Mouse (Mus musculus) left cerebral cortex, adult 18-20 months (tissue): ENCODE data around the gene Mip. TPM values are rescaled to one million over a fixed set of nuclear protein-coding genes. Genes with fewer than 3 reads are reported as not detected.
"Not testable (repeated sequence)": the region's sequence is repeated elsewhere in the genome, so short reads cannot be mapped to it uniquely, and the experiment has no call there.

Experiments
- DNase-seq, 2 experiments: peaks; one replicate each; pipeline ENCODE4 v3.0.0; 2021 to 2022; ENCODE audit warnings: low spot score in 2 of 2, mixed read lengths in 1 of 2
- total RNA-seq, 2 experiments: library from RNA; stranded (reverse); gene quantifications; 2 replicates each; pipeline ENCODE4 v1.2.3; 2021

Gene Mip
- total RNA-seq, 2 experiments from 2014 or later = not detected

DNA sequence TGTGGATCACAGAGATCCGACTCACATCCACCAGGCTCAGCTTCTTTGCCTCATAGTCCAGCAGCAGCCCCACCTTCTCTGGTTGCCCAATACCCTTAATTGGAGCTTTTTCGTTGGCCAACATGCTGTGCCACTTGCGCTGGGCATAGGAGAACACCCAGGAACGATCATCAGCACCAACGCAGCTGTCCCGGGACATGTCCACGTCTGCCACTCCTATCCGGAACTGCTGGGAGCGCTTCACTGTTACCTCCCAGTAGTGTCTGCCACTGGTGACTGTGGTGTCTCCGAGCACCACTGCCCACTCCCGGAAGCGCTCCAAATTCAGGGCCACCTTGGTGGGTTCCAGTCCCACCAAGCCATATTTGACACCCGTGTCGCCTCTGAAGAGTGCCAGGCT, 14.7 kb upstream of the Mip start:
- peak; percentile 10 to 17 for DNase-seq

DNA sequence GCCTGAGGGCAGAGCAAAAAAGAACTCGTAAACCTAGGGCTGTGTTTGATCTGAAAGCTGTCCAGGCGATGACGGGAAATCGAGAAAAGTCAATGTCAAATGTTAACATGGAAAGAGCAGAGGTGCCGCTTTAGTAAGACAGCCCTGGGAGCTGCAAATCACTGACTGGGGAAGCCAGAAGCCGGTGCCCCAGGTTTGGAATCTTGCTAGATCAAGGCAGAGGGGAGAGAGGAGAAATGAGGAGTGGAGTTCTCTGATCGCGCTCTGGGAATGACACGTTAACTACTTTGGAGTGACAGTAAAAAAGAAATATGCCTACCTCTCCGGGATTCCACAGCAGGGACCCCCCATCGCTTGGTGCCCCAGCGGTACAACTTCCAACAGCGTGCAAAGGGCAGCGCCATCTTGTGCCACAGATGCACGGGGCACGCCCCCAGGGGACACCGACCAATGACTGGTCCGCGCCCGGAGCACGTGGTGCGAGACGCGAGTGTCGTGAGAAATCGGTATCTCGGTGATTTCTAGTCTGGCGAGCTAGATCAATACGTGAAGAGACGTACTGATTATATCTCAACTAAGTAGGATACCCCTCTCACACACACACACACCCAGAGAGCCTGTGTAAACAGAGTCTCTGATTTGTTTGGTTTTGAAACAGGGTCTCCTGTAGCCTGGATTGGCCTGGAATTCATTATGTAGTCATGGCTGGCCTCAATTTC, 14.1 kb upstream of the Mip start, which contains the start of gene Spryd4:
Gene Spryd4, minus strand, starts transcription at position 418 of the 719 bp plus-strand sequence.
- peak; percentile 89 to 92 for DNase-seq

DNA sequence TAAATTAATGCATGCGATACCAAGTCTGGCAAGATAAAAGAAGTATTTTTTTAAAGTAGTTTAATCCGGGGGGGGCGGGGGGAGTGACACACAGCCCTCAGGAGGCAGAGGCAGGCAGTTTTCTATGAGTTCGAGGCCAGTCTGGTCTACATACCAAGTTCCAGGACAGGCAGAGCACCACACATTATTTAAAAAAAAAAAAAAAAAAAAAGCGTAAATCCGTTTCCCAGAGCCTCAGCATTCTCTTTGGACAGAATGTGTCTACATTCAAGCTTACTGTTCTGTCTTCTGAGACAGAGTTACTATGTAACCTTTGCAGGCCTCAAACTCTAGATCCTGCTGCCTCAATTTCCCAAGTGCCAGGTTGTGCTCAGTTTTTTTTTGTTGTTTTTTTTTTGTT, 13.5 kb upstream of the Mip start:
- no peak for DNase-seq

DNA sequence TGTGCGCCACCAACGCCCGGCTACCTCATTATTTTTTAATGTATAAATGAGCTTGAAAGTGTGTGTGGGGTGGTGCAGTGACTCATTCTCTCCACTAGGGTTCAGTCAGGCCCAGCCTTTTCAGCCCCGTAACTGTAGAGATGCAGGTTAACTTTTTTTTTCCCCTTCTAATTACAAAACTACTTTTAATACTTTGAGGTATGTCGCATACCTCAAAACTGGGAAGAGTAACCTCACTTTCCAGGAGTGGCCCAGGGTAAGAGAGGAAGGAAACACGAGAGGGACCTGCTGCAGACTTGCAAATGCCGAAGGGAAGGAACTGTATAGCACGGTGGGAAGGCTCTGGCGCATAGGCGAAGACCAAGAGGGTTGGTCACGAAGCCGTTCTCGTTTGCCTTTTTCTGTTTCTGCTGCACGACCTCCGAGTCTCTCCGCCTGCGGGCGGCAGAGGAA, 12.7 kb upstream of the Mip start:
- DNase-seq = peak; percentile 49 to 53

DNA sequence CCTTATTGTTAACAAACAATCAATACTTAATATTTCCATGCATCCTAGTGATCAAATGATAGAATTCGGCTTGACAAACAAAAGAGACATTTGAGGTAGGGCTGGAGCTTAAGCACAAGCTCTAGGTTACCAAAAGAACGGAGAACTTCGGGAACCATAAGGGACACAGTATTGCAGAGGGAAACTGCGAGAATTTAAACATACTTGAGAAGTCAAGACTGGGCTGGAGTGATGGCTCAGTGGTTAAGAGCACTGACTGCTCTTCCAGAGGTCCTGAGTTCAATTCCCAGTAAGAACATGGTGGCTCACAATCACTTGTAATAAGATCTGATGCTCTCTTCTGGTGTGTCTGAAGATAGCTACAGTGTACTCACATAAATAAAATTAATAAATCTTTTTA, 11.5 kb upstream of the Mip start:
- not testable (repeated sequence) for DNase-seq

DNA sequence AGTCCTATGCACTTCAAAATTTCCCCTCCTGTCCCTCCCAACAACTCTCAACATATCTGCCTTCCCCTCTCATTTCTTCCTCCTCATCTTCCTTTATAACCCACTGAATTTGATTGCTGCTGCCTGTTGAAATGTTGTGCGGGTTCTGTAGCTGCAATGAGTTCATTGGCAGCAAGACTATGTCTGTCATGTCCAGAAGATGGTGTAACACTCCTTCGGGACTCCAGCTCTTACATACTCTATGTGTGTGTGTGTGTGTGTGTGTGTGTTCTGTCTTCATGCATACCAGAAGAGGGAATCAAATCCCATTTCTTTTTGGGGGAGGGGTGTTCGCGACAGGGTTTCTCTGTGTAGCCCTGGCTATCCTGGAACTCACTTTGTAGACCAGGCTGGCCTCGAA, 10.7 kb upstream of the Mip start:
- no peak for DNase-seq

DNA sequence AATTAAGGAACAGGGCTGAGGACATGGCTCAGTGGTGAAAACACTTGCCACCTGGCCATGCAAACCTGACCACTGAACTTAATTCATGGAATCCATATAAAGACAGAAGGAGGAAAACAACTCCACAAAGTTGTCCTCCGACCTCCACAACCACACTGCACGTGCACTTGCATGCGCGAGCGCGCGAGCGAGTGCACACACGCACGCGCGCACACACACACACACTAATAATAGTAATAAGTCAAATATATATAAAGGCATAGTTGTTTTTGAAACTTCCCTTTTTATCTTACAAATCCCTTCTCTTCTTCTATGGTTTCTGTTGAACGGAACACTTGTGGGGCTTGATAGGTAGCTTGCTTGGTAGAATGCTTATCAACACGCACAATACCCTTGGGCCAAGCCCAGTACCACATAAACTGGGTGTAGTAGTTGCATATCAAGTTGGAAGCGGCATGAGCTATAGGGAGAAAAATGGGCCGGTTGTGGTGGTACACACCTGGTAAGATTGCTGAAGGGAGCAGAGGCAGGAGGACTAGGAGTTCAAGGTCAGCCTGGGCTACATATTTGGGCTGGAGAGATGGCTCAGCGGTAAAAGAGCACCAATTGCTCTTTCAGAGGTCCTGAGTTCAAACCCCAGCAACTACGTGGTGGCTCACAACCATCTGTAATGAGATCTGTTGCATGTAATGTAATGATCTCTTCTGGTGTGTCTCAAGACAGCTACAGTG, 7.1 kb upstream of the Mip start:
- DNase-seq = no peak

DNA sequence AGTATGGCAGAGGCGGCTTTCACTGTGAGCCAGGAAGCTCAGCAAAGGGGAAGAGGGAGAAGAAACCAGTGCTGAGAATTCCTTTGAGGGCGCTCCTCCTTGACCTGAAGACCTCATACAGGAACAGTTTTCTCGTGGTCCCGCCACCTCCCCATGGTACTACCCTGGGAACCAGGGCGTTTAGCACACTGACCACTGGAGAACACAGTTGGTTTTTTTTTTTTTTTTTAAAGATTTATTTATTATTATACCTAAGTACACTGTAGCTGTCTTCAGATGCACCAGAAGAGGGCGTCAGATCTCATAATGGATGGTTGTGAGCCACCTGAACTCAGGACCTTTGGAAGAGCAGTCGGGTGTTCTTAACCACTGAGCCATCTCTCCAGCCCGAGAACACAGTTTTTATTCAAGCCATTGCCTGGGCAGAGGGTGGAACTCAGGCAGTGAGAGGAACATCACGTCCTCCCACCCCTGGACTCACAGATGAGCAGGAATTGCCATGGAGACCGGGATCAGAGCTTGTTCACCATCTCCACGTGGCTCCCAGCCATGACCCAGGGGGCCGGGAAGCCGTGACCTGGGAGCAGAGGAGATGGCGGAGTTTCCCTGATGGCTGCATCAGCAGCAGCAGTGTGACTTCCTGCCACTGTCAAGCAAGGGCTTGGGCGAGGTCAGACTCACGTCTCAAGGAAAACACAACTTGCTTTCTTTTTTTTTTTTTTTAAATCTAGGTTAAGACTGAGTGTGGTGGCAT, 3.9 kb upstream of the Mip start:
- no peak for DNase-seq

DNA sequence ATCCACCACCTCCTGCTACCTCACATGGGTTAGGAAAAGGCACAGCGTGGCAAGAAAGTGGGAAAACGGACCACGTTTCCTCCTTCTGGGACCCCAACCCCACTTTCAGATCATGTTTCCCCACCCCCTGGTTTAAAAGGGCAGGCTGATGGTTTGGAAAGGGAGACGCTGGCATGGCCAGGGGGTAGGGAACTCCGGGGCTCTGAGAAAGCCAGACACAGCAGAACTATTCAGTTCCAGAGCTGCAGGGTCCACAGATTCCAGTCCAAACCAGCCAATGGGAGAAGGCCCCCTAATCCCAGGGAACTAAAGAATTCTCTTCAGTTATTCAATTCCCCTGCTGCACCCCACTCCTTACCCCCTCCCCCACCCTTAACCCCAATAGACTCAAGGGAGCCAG, 574 bp upstream of the Mip start:
- DNase-seq = no peak

DNA sequence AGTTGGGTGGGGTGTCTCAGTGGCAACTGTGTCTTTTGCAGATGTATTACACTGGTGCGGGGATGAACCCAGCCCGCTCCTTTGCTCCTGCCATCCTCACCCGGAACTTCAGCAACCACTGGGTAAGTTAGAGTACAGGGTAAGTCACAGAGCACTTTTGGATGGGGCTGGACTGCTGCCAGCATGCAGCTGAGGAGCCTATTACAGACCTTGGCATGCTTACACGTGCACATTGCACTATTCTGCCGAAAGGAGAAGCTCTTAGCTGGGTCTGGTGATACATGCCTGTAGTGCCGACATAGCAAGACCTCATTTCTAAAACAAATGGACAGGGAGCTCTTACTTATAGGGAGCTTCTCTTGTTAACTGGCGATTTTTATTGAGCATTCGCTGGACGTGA, 2.0 kb downstream of the Mip start:
- no peak for DNase-seq

DNA sequence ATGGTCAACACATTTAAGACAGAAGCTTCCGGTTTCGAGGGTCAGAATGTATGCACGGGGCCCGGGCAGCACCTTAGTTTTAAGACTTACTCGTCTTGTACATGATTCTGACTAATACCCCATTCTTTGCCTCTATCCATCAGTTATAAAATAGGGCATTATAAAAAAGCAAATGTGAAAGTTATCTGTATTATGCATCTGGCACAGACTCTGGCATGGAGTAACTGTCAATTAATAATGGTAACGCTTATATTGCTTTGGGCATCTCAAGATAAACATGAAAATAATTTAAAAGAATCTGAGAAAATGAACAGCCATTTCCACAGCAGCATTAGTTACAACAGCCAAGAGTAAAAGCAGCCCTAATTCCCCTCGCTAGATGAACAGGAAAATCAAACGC, 2.4 kb downstream of the Mip start:
- DNase-seq = no peak

DNA sequence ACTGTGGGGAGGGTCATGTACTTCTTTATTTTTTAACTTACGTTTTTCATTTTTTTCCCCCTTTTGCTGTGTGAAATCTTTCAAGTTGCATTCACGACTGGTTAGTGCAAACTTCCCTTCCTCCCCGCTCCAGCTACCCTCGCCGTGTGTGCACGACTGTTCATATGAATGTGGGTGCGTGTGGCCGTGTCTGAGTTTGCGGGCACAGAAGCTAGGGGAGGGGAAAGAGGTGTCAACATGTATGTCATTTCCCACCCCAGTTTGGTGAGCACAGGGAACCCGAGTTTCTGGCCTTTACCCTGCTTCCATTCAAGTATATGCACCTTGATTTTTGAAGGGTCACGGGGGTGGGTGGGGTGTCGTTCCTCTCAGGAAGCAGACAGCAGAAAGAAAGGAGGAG, 4.9 kb downstream of the Mip start:
- DNase-seq = no peak

DNA sequence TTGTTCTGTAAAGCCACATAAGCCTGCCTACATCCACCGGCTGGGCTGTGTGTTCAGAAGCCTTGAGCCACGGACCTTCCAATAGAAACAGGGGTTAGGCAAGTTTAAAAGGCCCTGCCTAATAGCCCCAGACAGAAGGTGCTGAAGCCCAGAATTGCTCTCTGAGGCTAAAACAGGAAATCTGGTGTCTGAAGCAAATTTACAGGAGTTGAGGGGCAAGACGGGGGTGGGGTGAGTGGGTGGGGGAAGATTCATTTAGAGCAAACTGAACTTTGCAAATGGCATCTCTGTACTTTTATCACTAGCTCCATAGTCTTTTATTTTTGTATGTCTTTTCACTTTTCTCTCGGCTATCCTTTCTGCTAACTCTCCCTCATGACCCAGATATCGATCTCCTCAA, 5.5 kb downstream of the Mip start:
- no peak for DNase-seq

DNA sequence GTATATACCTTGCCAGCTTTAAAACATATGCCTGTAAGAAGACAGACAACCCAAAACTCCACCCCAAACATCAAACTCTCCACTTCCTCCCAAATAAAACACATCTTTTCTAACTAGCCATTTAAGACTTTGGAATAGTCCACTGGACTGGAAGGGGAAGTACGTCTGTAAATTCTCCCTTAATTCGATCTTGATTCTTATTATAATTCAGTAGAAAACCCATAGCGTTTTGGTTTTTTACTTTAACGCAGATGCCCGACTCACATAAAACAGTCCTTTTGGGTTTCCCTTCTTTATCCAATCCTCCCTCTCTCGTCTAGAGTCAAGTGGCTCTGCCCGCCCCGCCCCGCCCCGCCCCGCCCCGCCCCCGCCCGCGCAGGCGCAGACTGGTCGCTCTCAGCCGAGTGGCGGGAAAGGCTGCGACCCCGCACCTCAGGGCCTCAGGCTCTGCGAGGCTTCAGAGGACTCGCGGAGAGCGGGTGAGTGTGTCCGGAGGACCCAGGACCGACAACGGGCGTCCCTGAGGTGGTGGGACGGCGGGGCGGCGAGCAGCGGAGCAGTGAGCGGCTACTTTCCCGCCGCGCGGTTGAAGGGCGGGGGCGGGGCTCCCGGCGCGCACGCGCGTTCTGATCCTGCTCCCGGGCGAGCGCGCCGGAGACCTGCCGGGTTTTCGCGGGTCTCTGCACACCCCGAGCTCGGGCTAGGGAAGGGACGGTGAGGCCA, 6.2 kb downstream of the Mip start, which contains the start of gene Timeless:
Gene Timeless, plus strand, starts transcription at position 369 of the 723 bp plus-strand sequence.
- peak; percentile 77 to 87 for DNase-seq

DNA sequence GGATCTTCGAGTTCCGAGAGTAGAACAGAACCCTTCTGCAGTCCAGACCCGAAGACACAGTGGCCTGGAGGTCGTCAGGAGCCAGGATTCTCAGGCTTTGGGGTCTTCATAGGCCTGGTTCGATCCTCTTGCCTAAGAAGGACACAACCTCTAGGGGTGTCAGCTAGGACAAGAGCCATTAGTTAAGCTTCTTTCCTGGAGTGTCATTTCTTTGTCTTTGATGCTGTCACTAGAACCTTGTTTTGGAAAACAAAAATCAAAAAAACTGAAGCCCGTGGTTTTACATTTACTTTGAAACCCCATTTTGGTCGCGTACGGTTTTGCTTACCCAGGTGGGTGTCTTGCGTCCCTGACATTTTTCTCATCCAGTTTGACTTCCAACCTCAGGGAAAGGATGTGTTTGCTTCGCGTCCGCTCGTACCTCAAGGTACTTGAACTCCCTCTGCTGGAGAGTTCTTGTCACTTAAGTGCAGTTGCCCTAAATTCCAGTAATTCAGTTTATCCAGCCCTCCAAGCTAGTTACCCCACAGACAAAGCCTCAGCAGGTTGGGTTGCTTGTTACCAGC, 6.9 kb downstream of the Mip start:
- peak; percentile 56 to 57 for DNase-seq

DNA sequence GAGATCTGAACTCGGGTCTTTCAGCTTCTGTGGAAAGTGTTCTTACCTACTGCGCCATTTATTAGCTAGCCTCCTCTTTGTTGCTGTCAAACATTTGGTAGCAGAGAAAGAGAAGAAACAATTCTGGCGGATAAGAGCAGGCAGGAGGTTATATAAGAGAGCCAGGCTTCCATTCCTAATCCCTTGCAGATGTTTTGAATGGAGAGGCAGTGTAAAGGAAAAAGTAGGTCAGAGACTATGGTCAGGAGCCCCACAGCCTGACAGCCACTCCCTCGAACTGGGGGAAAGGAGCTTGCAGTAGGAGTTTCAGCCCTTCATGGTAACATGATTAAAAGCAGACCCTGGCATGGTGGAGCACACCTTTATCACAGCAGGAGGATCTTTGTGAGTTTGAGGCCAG, 10.7 kb downstream of the Mip start:
- no peak for DNase-seq

DNA sequence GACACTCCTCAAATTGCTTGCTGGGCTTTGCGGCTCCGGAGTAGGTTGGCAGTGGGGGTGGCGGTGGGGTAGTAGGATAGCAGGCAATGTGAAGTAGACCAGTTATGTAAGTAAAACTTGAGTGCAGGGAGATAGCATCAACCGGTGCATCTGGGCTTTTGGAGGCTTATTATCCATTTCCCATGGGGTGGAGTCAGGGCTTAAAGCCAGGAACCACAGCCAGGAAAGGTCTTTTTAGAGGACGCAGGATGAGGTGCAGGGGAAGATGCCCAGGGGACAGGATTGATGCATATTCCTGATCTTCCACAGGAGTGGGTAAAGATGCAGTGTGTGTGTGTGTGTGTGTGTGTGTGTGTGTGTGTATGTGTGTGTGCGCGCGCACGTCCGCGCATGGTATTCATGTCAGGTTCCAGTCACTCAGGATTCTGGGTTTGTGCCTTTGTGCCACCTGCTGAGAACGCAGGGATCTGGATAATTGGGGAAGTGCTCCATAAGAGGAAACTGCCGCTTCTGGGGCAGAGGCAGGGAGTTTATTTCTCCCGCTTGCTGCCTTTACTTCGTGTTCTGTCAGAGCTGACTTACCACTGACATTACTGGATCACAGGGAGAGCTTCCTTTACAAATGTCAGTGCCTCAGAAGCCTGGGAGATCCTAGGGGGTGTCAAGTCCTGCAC, 12.3 kb downstream of the Mip start:
- DNase-seq = peak; percentile 22 to 36

DNA sequence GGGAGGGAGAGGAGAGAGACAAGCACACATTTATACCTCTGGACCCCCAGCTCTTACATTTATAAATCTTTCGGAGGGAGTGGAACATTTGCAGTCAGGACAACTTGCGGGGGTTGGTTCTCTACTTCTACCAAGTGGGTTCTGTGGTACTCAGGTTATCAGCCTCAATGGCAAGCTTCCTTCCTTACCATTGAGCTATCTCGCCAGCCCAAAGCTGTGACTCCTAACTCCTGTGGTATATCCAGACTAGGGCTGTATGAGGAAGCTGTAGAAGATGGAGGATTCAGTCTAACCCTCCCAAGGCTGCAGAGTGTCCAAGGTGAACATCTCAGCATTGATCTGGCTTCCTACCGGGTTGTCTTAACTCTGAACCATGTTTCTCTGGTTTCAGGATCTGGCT, 13.5 kb downstream of the Mip start:
- DNase-seq = no peak

DNA sequence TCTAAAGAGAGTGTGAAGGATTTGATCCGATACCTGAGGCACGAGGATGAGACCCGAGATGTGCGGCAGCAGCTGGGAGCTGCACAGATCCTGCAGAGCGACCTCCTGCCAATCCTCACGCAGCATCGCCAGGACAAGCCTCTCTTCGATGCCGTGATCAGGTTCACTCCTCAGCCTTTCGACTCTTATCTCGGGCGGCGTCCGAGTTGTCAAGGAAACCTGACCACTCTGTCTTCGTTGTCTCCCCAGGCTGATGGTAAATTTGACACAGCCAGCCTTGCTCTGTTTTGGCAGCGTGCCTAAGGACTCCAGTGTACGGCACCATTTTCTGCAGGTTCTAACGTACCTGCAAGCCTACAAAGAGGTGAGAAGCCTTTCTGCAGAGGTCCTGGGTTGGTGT, 14.5 kb downstream of the Mip start:
- no peak for DNase-seq

DNA sequence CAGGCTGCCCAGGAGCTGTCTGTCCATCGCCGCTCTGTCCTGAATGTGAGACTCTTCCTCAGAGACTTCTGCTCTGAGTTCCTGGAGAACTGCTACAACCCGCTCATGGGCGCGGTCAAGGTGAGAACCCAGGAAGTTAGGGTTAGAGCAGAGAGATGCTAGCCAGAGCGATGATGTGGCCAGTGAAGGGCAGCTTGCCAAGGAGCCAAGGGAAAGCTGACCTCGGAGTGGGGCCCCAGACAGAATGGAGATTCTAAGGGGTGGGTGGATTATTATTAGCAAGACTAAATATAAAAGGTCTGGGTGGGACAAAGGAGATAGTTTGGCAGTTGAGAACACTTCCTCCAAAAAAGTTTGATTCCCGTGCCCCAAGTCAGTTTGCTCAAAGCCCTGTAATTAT, 17.6 kb downstream of the Mip start:
- DNase-seq = no peak
